Mouse (Mus musculus): ENCODE measurements around the gene Megf9.

DNA sequence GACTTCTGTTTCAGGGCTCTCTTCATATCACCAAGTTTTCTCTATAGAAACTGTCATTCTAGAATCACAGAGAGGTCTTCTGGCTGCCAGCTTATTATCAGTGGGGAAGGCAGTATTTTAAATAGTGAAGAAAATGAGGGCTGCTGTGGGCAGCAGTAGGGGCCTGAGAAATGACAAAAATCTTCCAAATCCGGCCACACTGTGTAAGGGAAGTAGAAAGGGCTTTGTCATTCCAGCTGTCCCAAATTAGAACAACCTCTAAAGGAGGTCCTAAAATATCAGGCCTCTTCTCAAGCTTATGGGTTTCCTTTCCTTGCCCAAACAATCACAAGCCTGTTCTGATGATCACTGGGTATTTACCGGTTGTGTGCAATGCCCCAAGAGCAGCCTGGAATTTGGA is 7.6 kb upstream of the Megf9 start:
- TF ChIP-seq EP300 (IDR thresholded peaks at IDR 0.05; ENCODE audit: low read length): no peak
- no peak for TF ChIP-seq CTCF (conservative IDR thresholded peaks at IDR 0.05 in 1 of 2, IDR thresholded peaks at IDR 0.05 in 1 of 2; ENCODE audit: low read depth in 2 of 2, low read length in 2 of 2)
- no peak for TF ChIP-seq GABPA (IDR thresholded peaks at IDR 0.05; ENCODE audit: insufficient replicate concordance, low read depth, low read length)
- no peak for TF ChIP-seq POLR2A (IDR thresholded peaks at IDR 0.05; ENCODE audit: low read depth, low read length)
- no peak for TF ChIP-seq RCOR1 (conservative IDR thresholded peaks at IDR 0.05; ENCODE audit: low read depth, low read length)
- TF ChIP-seq NELFE (IDR thresholded peaks at IDR 0.05; ENCODE audit: low read depth, low read length): no peak
- no peak for TF ChIP-seq MAZ (IDR thresholded peaks at IDR 0.05; ENCODE audit: low read depth, low read length)

Data from CH12.LX (cell line).